Mouse (Mus musculus): ENCODE measurements around the gene Cops7a. TPM values are rescaled to one million over a fixed set of nuclear protein-coding genes. Genes with fewer than 3 reads are reported as not detected.

Gene Cops7a
- polyA plus RNA-seq, 1 experiment from 2014 or later = 155 TPM

GRCm38 (mm10) chr6:124930231-124930630 lies 35.1 kb downstream of the Cops7a start:
- TF ChIP-seq CTCF (IDR thresholded peaks at IDR 0.05; ENCODE audit: low read depth) = no peak
- WGBS = 16% methylated on average over 1 of the region's 1 CpGs
- peak overlapping the region; percentile 95 for H3K27ac ChIP-seq (ENCODE audit: low read depth)
- H3K4me2 ChIP-seq = peak overlapping the region; percentile 91
- H3K4me3 ChIP-seq (ENCODE audit: low read depth, low read length) = peak overlapping the region; percentile 89
- ATAC-seq (ENCODE audit: insufficient read depth) (no peak), DNase-seq (peak; percentile 41)
- peaks cover 27% of the 10 kb centered on the region for H3K36me3 ChIP-seq (ENCODE audit: insufficient read depth)
- peaks cover 20% of the 10 kb centered on the region for H3K4me1 ChIP-seq (ENCODE audit: insufficient read depth)
- H3K9me3 ChIP-seq (ENCODE audit: low read depth, low read length) = no peaks in the 10 kb centered on the region
- H3K27me3 ChIP-seq (ENCODE audit: insufficient read depth, low read length) = no peaks in the 10 kb centered on the region
- H3K9ac ChIP-seq = peak overlapping the region; percentile 49; the same call in 1 of the 2 replicates

DNA sequence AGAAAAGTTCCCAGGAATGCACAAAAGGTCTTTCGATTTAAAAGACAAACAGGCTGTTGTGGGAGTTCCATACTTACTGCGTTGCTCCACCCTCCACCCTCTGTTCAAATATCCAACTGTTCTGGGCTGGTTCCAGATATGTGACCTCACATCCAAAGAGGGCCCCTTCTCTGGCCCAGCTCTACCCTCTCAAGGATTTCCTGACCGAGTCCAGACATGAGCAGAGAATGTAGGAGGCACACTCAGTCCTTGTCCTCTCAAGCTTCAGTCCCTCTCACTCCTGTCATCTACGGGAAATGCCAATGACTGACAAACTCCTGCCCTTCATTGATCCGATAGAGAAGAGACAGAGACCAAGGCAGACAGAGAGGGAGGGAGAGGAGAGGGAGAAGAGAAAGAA lies 39.4 kb downstream of the Cops7a start:
- WGBS = 15% methylated on average over 5 of the region's 5 CpGs
- 0 out of 2 replicates have a peak, but pooled peaks have one; percentile 7 for TF ChIP-seq CTCF (IDR thresholded peaks at IDR 0.05; ENCODE audit: low read depth)

GRCm38 (mm10) chr6:124925173-124925793 lies 40.1 kb downstream of the Cops7a start:
- DNase-seq (peak; percentile 44), ATAC-seq (ENCODE audit: insufficient read depth) (peak; percentile 27; the same call in 1 of the 2 replicates)
- Histone ChIP-seq H3K36me3 (ENCODE audit: insufficient read depth) (no peaks in the 10 kb centered on the region), H3K27me3 (ENCODE audit: insufficient read depth, low read length) (no peaks in the 10 kb centered on the region), H3K9me3 (ENCODE audit: low read depth, low read length) (no peaks in the 10 kb centered on the region), H3K4me2 (peak overlapping the region; percentile 53), H3K9ac (peak overlapping the region; percentile 1), H3K4me1 (ENCODE audit: insufficient read depth) (peaks cover 31% of the 10 kb centered on the region), H3K27ac (ENCODE audit: low read depth) (peak overlapping the region; percentile 93), H3K4me3 (ENCODE audit: low read depth, low read length) (peak overlapping the region; percentile 12; the same call in 1 of the 2 replicates)
- WGBS = 18% methylated on average over 12 of the region's 12 CpGs
- TF ChIP-seq CTCF (IDR thresholded peaks at IDR 0.05; ENCODE audit: low read depth) = peak; percentile 28; the same call in 1 of the 2 replicates

More for the DNA sequence above, 39.4 kb downstream of the Cops7a start:
- DNase-seq (peak; percentile 94), ATAC-seq (ENCODE audit: insufficient read depth) (peak; percentile 58)
- Histone ChIP-seq H3K27me3 (ENCODE audit: insufficient read depth, low read length) (no peaks in the 10 kb centered on the region), H3K27ac (ENCODE audit: low read depth) (peak overlapping the region; percentile 93), H3K36me3 (ENCODE audit: insufficient read depth) (no peaks in the 10 kb centered on the region), H3K4me1 (ENCODE audit: insufficient read depth) (peaks cover 25% of the 10 kb centered on the region), H3K4me3 (ENCODE audit: low read depth, low read length) (0 out of 2 replicates have a peak overlapping the region, but pooled peaks have one; percentile 10), H3K9ac (peak overlapping the region; percentile 20), H3K4me2 (peak overlapping the region; percentile 53), H3K9me3 (ENCODE audit: low read depth, low read length) (no peaks in the 10 kb centered on the region)

GRCm38 (mm10) chr6:124921539-124921938 lies 43.8 kb downstream of the Cops7a start:
- WGBS = 50% methylated on average over 4 of the region's 4 CpGs
- no peaks in the 10 kb centered on the region for H3K36me3 ChIP-seq (ENCODE audit: insufficient read depth)
- DNase-seq (no peak), ATAC-seq (ENCODE audit: insufficient read depth) (no peak)
- no peak overlapping the region for H3K4me3 ChIP-seq (ENCODE audit: low read depth, low read length)
- no peak overlapping the region for H3K9ac ChIP-seq
- H3K27me3 ChIP-seq (ENCODE audit: insufficient read depth, low read length) = no peaks in the 10 kb centered on the region
- H3K27ac ChIP-seq (ENCODE audit: low read depth) = peak overlapping the region; percentile 100
- peaks cover 33% of the 10 kb centered on the region for H3K4me1 ChIP-seq (ENCODE audit: insufficient read depth)
- no peak for TF ChIP-seq CTCF (IDR thresholded peaks at IDR 0.05; ENCODE audit: low read depth)
- H3K9me3 ChIP-seq (ENCODE audit: low read depth, low read length) = no peaks in the 10 kb centered on the region
- no peak overlapping the region for H3K4me2 ChIP-seq

DNA sequence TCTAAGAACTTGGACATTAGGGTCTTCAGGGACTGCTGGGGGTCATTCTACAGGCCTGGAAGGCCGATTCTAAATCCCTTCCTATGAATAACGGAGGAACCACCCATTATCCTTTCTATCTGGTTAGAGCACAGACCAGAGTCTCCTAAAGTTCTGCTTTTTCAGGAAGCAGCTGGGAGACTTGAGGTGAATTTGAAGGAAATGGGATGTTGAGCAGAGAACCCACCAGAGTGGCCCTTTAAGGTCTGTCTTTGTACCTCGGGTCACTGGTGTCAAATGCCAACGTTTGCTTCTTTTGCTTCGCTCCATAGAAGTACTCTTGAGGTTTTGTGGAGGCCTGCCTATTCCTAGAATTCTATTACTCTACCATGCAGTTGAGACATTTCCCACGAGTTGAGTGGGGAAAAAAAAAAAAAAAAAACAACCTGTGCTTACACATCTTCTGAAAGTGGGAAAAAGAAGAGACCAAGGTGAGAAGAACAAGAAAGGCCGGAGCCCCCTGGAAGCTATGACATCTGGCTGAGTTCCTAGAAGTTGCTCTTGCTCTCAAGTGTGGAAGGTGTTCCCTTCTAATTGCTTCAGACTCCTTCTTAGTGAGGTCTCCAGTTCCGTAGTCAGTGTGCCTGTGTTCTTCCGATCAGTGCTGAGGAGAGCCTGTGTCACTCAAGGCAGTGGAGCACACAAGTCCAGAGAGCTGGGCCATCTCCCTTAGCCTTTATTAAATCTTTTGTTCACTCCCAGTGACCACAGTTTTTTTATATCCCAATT lies 44.8 kb downstream of the Cops7a start:
- no peaks in the 10 kb centered on the region for H3K9me3 ChIP-seq (ENCODE audit: low read depth, low read length)
- H3K4me2 ChIP-seq = peak overlapping the region; percentile 100
- 19% methylated on average over 9 of the region's 9 CpGs for WGBS
- peak overlapping the region; percentile 23 for H3K4me3 ChIP-seq (ENCODE audit: low read depth, low read length)
- peaks cover 31% of the 10 kb centered on the region for H3K4me1 ChIP-seq (ENCODE audit: insufficient read depth)
- H3K36me3 ChIP-seq (ENCODE audit: insufficient read depth) = no peaks in the 10 kb centered on the region
- no peaks in the 10 kb centered on the region for H3K27me3 ChIP-seq (ENCODE audit: insufficient read depth, low read length)
- peak overlapping the region; percentile 100 for H3K27ac ChIP-seq (ENCODE audit: low read depth)
- DNase-seq = peak; percentile 43
- no peak for ATAC-seq (ENCODE audit: insufficient read depth)
- TF ChIP-seq CTCF (IDR thresholded peaks at IDR 0.05; ENCODE audit: low read depth) = no peak
- H3K9ac ChIP-seq = peak overlapping the region; percentile 23; the same call in 1 of the 2 replicates

GRCm38 (mm10) chr6:124919695-124920317 lies 45.5 kb downstream of the Cops7a start, which contains the start of gene Ptms:
Gene Ptms (minus strand): TSS chr6:124920103.
- H3K4me3 ChIP-seq (ENCODE audit: low read depth, low read length) = peak within 1 kb of the TSS; percentile 23
- H3K4me1 ChIP-seq (ENCODE audit: insufficient read depth) = peaks cover 27% of the 10 kb centered on the region

More at GRCm38 (mm10) chr6:124919695-124920317, 45.5 kb downstream of the Cops7a start, which contains the start of gene Ptms:
- TF ChIP-seq CTCF (IDR thresholded peaks at IDR 0.05; ENCODE audit: low read depth) = no peak
- peak; percentile 96 for DNase-seq
- Histone ChIP-seq H3K9ac (peak within 1 kb of the TSS; percentile 23; the same call in 1 of the 2 replicates), H3K36me3 (ENCODE audit: insufficient read depth) (peaks cover 4% of the 10 kb centered on the region), H3K9me3 (ENCODE audit: low read depth, low read length) (no peaks in the 10 kb centered on the region), H3K27me3 (ENCODE audit: insufficient read depth, low read length) (no peaks in the 10 kb centered on the region), H3K27ac (ENCODE audit: low read depth) (peak within 1 kb of the TSS; percentile 100), H3K4me2 (peak within 1 kb of the TSS; percentile 100)
- under 1% methylated on average over 13 of the region's 13 CpGs for WGBS
- peak; percentile 85 for ATAC-seq (ENCODE audit: insufficient read depth)
